Mouse (Mus musculus): Measurements from ENCODE around the gene Lrrc8a.

Gene Lrrc8a

GRCm38 (mm10) chr2:30240267-30240666 is 2.8 kb downstream of the Lrrc8a start, which contains the start of gene Gm28035:
TSS of gene Gm28035 (plus strand) at chr2:30240567.
- DNase-seq, result no peak

GRCm38 (mm10) chr2:30242509-30242908 is 5.0 kb downstream of the Lrrc8a start:
- DNase-seq, result no peak

- DNase-seq, result no peak
Measured at GRCm38 (mm10) chr2:30243391-30243790, 5.9 kb downstream of the Lrrc8a start.

- no peak for DNase-seq
Measured at GRCm38 (mm10) chr2:30244595-30245178, 7.2 kb downstream of the Lrrc8a start.

- DNase-seq, result no peak
Measured at GRCm38 (mm10) chr2:30247036-30247435, 9.5 kb downstream of the Lrrc8a start.

GRCm38 (mm10) chr2:30247681-30248080 is 10.2 kb downstream of the Lrrc8a start:
- no peak for DNase-seq

- DNase-seq, result no peak
Measured at GRCm38 (mm10) chr2:30249182-30249581, 11.7 kb downstream of the Lrrc8a start.

GRCm38 (mm10) chr2:30250166-30251128 is 12.9 kb downstream of the Lrrc8a start:
- no peak for DNase-seq

- DNase-seq, result no peak
Measured at GRCm38 (mm10) chr2:30251417-30252104, 14.0 kb downstream of the Lrrc8a start.

GRCm38 (mm10) chr2:30252521-30252920 is 15.0 kb downstream of the Lrrc8a start:
- no peak for DNase-seq

- no peak for DNase-seq
Measured at GRCm38 (mm10) chr2:30253809-30254208, 16.3 kb downstream of the Lrrc8a start.

GRCm38 (mm10) chr2:30255631-30256395 is 18.3 kb downstream of the Lrrc8a start:
- no peak for DNase-seq

- DNase-seq, result no peak
Measured at GRCm38 (mm10) chr2:30256616-30257350, 19.3 kb downstream of the Lrrc8a start.

- no peak for DNase-seq
Measured at GRCm38 (mm10) chr2:30257699-30258460, 20.4 kb downstream of the Lrrc8a start.

GRCm38 (mm10) chr2:30258600-30258999 is 21.1 kb downstream of the Lrrc8a start:
- DNase-seq, result no peak

GRCm38 (mm10) chr2:30259131-30260064 is 21.9 kb downstream of the Lrrc8a start:
- no peak for DNase-seq

GRCm38 (mm10) chr2:30261064-30261736 is 23.7 kb downstream of the Lrrc8a start:
- DNase-seq, result no peak

GRCm38 (mm10) chr2:30261921-30262839 is 24.7 kb downstream of the Lrrc8a start:
- DNase-seq, result no peak
